Mouse (Mus musculus) left cerebral cortex, adult 9 months (tissue): ENCODE data around the gene Zfp592.
A peak's percentile ranks its signal among the peaks of the same experiment; 100 is the strongest.
"Not testable (repeated sequence)": the region's sequence is repeated elsewhere in the genome, so short reads cannot be mapped to it uniquely, and the experiment has no call there.

Experiments
- DNase-seq, 2 experiments: peaks; one replicate each; pipeline ENCODE4 v3.0.0; 2022; ENCODE audit warnings: low spot score in 2 of 2

Zfp592 gene

DNA sequence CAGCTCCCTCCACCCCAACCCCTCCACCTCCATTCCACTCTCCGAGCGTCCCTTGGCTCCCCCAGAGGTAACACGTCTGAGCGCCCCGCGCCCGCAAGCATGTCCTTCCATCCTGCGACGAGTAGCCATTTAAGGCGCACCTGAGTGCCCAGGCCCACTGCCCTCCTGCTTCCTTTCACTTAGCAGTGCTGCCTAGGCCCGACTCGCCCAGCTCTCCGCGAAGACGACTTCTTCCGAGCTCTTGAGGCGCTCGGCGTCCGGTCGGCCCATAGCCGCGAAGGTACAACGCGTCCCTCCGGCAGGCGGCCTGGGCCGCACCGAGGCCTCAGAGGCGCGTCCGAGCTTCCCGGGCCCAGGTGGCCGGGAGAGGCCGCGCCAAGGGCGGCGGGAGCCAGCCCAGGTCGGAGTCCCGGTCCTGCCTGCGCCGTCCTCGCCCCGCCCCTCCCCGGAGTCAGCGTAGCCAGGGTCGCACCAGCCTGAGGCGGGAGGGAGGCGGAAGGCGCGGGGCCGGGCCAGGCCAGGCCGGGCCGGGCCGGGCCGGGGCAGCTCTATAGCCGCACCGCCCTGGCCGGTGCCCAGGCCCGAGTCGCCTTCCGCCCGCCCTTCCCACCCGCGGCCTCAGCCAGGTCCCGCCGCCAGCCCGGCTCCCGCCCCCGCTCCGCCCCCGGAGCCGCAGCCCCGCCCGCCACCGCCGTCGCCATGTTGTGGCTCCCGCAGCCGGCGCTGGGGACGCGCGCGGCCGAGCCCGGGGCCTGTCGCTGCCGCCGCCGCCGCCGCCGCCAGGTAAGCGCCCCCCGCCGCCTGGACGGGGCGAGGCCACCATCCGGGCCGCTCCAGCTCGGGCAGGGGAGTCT is at the start of gene Zfp592:
TSS of gene Zfp592 (plus strand) at position 702 of the 854 bp plus-strand sequence.
- DNase-seq: peak in 1 of 2 experiments; percentile 36

DNA sequence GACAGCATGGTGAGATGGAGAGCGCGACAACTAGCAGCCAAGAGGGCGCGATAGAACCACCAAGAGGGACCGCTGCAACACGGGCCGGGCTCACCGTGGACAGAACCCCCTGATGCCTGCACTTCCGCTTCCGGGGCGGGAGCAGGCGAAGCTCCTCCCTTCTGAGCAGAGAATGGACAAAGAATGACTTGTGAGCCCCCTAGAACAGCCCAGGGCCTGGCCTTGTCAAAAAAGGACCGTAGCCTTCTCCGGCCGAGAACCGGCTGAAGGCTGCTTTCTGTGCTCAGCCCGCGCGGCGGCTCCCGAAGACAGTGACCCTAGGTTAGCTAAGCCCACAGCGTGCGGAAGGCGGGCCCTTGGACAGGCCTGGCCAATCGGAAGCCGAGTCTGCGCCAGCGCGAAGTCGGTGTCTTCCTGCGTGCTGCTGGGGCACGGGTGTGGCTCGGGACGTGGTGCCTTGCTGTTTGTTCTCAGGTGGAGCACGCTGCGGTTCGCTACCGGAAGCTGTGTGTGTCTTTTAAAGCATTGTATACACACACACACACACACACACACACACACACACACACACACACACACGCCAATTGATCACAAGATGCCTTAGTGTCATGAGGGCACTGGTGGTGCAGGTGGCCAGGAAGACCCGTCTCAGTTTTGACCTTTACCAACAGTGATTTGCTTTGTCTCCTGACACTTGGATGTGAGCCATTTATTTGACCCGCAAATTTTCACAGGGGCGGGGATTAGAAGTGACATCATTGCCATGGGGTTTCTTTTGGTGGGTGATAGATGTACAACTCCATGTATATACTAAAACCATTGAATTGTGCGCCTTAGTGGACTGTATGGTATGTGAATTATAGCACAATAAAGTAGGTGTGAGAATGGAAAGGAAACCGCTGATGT is 45.8 kb upstream of the Zfp592 start, which contains the start of gene Sec11a:
TSS of gene Sec11a (minus strand) at position 336 of the 906 bp plus-strand sequence.
- DNase-seq: peak; percentile 90 to 95

DNA sequence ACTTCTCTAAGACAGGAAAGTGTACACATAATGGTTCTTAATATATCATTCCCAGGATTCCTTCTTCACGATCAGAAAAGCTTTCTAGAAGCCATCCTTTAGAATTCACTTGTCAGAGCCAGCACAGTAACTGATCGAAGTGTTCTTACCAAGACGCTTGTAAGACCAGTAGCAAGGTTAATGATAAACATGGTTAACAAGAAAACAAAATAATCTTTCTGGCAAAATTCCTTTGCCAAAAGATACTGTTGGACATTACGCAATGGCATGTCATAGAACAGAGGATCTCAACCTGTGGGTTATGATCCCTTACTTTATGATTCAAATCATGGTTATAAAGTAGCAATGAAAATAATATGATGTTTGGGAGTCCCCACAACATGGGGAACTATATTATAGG is 42.0 kb upstream of the Zfp592 start:
- no peak for DNase-seq

DNA sequence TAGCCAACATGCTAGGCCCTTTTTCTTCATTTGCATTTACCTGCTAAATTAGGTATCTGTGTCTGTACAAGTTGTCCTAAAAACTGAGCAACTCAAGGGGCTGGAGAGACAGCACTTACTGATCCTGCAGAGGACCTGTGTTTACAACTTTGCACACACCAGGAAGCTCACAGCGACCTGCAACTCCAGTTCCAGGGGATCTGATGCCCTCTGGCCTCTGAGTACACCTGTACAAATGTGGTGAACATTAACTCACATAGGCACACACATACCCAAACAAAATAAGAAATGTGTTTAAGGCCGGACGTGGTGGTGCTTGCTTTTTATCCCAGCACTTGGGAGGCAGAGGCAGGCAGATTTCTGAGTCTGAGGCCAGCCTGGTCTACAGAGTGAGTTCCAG is 41.3 kb upstream of the Zfp592 start:
- DNase-seq: no peak

DNA sequence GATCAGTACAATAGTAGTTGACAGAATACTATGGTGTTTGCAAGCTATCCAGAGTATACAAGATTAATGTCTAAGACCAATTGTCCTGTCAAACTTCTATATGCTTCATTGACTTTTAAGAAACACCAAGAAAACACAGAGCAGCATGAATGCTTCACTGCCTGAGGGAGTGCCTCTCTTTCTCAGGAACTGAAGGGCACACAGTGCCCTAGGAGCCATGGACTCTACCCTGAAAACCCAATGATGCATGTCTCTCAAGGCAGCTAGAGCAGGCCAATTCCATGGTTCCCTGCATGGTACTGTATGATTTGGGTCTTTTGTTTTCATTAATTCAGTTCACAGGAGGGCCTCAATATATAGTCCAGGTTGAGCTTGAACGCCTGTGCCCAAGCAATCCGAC is 39.2 kb upstream of the Zfp592 start:
- no peak for DNase-seq

DNA sequence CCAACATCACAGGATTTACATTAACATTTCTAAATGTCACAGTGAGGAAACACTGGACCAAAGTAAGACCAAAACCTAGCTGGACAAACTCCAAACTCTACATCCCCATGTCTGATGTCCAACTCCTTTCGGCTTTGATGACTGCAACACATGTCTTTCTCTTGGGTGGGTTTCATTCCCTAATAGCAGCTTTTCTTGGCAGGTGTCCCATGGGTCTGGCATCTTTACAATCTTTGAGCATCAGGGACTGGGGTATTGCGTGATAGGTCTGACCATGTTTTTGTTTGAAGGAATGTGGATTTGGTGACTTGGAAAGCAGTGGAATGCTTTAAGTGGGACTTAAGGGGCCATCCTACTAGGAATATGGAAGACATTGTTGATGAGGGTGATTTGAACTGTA is 36.6 kb upstream of the Zfp592 start:
- DNase-seq: no peak

DNA sequence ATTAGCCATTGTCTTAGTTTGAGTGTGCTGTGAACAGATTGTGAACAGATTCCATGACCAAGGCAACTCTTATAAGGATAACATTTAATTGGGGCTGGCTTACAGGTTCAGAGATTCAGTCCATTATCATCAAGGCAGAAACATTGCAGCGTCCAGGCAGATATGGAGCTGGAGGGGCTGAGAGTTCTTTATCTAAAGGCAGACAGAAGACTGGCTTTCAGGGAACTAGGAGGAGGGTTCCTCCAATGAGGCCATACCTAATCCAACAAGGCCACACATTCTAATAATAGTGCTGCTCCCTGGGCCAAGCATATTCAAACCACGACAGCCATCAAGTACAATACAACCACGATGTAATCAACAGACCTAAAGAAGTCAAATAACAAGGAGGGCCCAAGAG is 34.5 kb upstream of the Zfp592 start:
- DNase-seq: no peak

DNA sequence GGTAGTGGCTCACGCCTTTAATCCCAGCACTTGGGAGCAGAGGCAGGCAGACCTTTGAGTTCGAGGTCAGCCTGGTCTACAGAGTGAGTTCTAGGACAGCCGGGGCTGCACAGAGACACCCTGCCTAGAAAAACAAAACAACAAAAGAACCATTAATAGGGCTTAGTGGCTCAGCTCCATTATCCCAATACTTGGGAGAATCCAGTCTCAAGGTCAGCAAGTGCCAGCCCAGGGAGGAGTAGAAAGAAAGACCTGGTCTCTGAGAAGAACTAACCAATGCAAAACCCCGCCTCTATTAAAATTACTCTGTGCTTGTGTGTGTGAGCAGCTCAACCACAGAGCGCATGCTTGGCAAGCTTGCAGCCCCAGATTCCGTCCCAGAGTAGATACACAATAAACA is 30.7 kb upstream of the Zfp592 start:
- no peak for DNase-seq

DNA sequence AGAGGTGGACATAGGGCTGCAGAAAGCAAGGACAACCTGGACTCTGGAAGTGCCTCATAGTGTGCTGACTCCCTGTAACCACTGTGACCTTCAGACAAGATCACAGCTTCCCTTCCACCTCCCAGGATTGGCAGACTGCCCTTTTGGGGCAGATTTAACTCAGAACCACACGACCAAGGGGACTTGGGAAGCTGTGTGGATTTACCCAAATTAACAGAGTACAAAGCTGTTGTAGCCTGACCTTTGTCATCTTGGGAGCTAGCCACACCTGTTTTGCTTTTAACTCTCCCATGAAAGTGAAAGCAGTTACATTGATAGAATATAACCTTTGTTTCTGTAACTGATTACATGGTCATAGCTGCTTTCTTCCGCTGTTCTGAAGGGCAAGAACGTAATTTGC is 22.6 kb upstream of the Zfp592 start:
- DNase-seq: no peak

DNA sequence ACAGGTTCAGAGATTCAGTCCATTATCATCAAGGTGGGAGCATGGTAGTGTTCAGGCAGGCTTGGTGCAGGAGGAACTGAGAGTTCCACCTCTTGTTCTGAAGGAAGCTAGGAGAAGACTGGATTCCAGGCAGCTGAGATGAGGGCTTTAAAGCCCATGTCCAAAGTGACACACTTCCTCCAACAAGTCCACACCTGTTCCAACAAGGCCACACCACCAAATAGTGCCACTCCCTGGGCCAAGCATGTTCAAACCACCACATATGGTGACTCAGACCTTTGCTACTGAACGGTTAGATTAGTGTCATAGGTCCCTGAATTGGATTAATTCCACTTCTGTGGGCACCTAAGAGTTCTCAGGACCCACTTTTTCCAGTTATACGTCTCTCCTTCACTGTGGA is 22.1 kb upstream of the Zfp592 start:
- DNase-seq: no peak

DNA sequence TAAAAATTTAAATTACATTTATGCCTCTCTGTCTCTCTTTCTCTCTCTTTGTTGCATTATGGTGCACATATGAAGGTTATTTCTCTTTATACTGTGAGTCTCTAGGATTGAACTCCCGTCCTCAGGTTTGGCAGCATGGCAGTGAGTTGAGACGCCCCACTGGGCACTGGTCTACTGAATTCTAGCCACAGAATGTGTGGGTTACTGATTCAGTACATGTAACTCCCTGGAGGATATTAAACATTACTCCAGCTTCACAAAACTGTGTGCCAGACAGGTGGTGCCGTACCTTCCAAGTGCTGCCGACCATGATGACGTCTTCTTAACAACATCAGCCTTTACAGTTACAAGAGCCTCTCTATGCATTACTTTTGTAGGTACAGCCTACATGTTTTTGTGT is 21.4 kb upstream of the Zfp592 start:
- DNase-seq: no peak

DNA sequence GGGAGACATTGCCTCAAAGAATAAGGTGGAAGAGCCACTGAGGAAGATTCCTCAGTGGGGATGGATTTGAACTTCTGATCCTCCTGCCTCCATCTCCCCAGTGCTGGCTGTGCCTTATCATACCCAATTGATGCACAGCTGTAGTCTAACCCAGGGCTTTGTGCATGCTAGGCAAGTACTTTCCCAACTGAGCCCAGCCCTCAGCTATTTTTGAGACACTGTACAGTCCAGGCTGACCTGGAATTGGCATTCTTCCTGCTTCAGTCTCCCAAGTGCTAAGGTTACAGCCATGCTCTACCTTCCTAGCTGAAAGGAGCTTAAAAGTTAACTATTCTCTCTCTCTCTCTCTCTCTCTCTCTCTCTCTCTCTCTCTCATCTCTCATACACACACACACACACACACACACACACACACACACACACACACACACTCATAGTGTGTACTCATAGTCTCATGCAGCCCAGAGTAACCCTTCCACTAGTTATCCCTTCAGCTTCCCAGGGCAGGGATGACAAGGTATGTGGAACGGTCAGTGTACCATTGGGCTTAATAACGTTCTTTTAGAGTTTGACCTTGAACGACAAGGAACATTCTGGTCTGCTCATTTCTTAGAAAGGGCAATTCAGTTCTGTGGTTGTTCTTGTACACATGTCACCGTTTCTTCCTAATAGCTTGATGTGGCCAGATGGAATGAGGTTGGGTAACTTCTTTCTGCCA is 20.4 kb upstream of the Zfp592 start:
- DNase-seq: not testable (repeated sequence)

DNA sequence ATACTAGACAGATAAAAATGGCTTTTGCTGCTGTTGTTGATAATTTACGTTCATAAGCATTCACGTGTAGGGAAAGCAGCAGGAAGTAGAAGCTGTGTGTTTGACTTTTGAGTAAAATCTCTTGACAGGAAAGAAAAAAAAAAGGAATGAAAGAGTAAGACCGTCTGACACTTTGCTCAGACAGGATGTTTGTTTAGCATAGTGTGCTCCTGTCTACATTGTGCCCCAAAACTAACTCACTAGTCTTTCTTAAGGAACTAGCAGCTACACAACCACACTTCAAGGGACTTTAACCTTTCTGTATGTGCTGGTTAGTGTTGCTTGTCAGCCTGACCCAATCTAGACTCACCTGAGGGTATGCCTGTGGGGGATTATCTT is 19.9 kb upstream of the Zfp592 start:
- not testable (repeated sequence) for DNase-seq

DNA sequence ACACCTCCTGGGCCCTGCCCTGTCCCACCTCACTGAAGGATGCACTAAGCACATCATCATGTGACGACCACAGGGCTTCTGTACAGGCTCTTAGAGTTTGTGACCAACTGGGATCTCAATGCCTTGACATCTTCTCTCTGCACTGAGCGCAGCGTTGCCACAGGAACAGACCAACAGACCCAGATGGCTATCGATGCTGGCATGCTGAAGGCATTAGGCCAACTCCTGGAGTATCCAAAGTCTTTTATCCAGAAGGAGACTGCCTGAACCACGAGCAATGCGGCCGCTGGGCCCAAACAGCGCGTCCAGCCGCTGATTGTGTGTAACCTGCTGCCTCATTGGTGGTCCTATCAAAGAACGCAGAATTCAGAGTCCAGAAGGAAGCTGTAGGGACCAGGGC is 12.9 kb upstream of the Zfp592 start:
- no peak for DNase-seq

DNA sequence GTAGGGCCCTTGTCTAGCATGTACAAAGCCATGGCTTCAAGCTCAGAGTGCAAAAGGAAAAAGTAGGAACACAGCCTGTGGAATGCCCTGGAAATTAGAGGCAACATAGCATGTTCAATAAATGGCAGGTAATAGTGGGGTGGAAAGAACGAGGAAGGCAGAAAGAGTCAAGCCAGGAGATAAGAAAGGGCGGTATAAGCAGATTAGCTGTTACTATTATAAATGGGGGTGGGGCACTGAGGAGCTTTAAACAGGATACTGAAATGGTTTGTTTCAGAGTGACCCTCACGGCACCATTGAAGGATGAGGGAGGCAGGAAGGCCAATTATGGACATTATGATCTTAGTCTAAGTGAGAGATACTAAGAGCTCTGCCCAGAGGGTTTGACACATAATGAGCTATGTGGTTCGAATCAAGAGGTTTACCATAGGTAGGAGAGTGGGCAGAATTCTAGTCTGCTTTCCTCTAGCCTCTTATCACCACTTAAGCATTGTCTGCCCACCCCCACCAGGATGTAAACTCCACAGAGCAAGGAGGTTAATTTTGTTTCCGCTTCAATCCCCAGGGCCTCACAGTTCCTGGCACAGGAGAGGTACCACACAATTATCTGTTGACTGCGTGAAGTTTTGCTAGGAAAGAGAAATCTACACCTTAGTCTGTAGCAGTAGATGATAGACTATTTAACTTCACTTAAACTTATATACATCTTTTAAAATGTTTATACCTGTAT is 6.9 kb upstream of the Zfp592 start:
- DNase-seq: no peak

DNA sequence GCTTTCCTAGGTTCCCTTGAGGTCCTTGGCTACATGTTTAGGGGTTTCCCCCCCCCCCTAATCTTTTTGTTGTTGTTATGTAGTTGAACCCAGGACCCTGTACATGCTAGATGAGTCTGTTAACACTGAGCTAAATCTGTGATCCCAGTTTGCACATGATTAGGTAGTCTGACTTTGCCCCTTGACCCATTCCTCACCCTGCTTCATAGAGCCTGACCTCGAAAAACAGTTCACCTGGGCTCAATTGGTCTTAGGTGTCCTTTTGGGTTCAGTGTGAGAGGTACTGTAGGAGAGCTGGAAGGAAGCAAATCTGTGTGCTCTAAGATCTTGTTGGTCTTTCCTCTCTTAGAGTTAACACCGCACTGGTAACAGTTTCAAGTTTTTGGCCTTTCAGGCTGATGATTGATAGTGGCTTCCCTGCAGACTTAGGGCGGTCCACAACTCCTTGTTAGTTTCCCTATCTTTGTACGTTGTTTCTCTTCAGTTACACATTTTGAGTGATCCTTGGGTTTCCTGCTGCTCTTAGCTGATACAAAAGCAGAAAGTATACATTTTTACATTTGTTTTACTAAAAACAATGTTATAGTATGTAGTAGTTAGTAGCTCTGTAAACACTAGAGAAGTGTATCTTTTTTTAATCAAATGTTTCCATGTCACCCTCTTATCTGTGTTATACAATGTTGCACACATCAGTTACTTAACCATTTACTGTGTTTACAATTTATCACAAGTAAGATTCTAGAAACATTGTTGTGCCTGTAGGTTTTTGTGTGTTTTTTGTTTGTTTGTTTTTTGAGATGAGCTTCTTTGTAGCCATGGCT is 5.5 kb upstream of the Zfp592 start:
- no peak for DNase-seq

DNA sequence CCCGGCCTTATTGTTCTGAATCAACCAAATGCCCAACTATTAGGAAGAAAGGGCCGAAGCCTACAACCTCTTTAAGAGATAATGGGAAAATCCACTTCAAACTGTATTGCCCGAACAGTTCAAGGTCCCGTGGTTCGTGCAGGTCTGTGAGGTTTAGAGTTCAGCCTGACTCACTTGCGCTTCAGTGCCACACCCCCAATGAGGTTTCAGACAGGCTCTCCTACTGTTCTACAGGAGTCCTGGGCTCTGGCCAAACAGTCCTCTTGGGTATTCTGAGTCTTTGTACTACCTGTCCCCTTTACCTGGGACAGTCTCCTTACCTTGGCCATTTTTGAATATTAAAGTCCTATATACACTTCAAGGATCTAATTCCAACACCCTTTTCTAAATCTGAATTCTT is 3.2 kb upstream of the Zfp592 start:
- no peak for DNase-seq

DNA sequence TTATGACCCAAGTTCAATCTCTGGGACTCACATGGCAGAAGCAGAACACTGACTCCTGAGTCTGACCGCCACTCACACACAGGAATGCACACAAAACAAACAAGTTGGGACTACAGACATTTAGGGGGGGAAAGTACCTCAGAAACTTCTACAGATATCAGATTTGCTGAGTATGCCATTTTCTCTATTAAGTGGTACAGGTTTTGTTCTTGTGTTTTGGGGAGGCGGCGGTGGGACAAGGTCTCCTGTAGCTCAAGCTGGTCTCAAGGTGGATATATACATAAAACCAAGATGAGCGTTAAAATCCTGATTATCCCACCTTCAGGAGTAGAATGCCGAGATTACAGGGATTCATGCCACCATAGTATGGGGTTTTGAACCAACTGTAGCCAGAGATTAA is 1.9 kb upstream of the Zfp592 start:
- no peak for DNase-seq

DNA sequence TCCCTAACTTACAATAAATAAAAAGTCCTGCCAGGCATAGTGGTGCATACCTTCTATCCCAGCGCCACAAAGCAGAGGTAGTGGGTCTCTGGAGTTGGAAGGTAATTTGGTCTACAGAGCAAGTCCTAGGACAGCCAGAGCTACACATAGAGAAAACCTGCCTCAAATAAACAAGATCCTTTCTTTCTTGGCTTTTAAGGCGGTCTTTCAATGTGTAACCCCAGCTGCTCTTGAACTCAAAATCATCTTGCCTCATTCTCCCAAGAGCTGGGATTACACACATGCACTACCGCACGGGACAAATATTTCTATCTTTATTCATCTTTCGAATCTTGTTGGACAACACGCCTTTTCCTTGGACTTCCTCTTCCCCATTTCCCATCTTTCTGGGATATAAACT is 1.4 kb upstream of the Zfp592 start:
- DNase-seq: no peak

DNA sequence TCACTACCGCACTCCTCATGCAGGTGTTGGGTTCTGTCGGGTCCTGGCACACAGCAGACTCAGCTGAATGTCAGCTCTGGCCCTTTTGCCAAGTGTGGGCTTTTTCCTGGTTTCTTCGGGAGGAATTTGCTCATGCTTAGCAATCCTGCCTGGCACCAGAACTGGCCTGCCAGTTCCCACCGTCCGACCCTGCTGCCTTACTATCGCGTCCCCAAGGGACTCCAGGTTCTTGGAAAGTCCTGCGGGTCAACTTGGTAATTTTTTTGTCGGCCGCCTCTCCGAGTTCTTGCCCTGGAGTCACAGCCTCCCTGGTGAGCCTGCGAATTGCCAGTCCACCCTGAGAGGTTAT is 876 bp upstream of the Zfp592 start:
- peak in 1 of 2 experiments; percentile 6 for DNase-seq
